Mouse (Mus musculus): ENCODE measurements around the gene Fam131c. TPM values are rescaled to one million over a fixed set of nuclear protein-coding genes. Genes with fewer than 3 reads are reported as not detected.

The Fam131c gene
- total RNA-seq, 2 experiments from 2014 or later: 0.16 TPM; not detected in 1

- DNase-seq: no peak
Observed at GRCm38 (mm10) chr4:141411430-141411992, 43.5 kb downstream of the Fam131c start.

GRCm38 (mm10) chr4:141415924-141416323, 47.9 kb downstream of the Fam131c start, which contains the start of gene Clcnkb:
Gene Clcnkb, minus strand, starts transcription at chr4:141416014.
- DNase-seq: no peak

GRCm38 (mm10) chr4:141419398-141420191, 51.6 kb downstream of the Fam131c start:
- DNase-seq: no peak

GRCm38 (mm10) chr4:141420192-141420829, 52.3 kb downstream of the Fam131c start, which contains the start of gene Hspb7:
Gene Hspb7, plus strand, starts transcription at chr4:141420779.
- no peak for DNase-seq

- no peak for DNase-seq
Observed at GRCm38 (mm10) chr4:141420886-141421285, 52.9 kb downstream of the Fam131c start.

- peak; percentile 81 for DNase-seq
Observed at GRCm38 (mm10) chr4:141421423-141421822, 53.4 kb downstream of the Fam131c start.

GRCm38 (mm10) chr4:141422841-141423240, 54.8 kb downstream of the Fam131c start:
- DNase-seq: no peak

GRCm38 (mm10) chr4:141423288-141423687, 55.3 kb downstream of the Fam131c start:
- no peak for DNase-seq

- no peak for DNase-seq
Observed at GRCm38 (mm10) chr4:141423691-141424431, 55.8 kb downstream of the Fam131c start.

GRCm38 (mm10) chr4:141425484-141426479, 57.8 kb downstream of the Fam131c start:
- peak; percentile 58 for DNase-seq

GRCm38 (mm10) chr4:141426796-141427745, 59.1 kb downstream of the Fam131c start:
- no peak for DNase-seq

GRCm38 (mm10) chr4:141427921-141428320, 59.9 kb downstream of the Fam131c start:
- no peak for DNase-seq

- DNase-seq: no peak
Observed at GRCm38 (mm10) chr4:141429381-141429780, 61.4 kb downstream of the Fam131c start.

GRCm38 (mm10) chr4:141429847-141430246, 61.8 kb downstream of the Fam131c start:
- peak; percentile 61 for DNase-seq

GRCm38 (mm10) chr4:141430997-141431396, 63.0 kb downstream of the Fam131c start:
- DNase-seq: peak; percentile 71

- DNase-seq: no peak
Observed at GRCm38 (mm10) chr4:141432666-141433065, 64.6 kb downstream of the Fam131c start.

GRCm38 (mm10) chr4:141433191-141433590, 65.2 kb downstream of the Fam131c start:
- DNase-seq: no peak
